Mouse (Mus musculus) frontal cortex, postnatal 14 days (tissue): Measurements from ENCODE around the gene Nktr.

Experiments used
- DNase-seq, 2 experiments: peaks; one replicate each; pipeline ENCODE4 v3.0.0; 2022; ENCODE audit warnings: low spot score in 2 of 2

The Nktr gene

DNA sequence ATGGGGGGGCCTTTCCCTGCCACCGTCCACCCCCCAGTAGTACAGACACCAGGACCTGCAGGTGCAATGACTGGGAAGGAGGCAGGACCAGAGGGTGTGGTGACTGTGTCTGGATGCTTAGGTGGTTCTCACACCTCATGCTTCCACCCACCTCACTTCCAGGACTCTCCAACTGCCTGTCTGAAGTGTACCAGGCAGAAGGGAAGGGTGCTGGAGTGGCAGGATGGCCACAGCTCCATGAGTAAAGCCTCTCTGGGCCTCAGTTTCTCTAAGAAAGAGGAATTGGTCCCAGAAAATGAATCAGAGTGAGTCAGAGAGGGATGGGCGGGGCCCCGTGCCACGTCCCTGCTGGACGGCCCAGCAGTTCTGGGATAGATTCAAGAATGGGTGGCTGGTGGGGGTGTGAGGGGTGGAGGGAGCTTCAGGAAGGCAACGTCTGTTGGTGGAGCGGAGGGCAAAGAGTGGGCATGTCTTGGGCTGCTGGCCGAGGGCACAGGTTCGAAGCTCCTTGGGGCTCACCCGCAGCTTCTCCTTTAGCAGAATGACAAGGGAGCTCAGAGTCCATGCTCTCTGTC lies 42.2 kb downstream of the Nktr start:
- no peak for DNase-seq

- no peak for DNase-seq
Observed at GRCm38 (mm10) chr9:121761787-121762186, 42.8 kb downstream of the Nktr start.

DNA sequence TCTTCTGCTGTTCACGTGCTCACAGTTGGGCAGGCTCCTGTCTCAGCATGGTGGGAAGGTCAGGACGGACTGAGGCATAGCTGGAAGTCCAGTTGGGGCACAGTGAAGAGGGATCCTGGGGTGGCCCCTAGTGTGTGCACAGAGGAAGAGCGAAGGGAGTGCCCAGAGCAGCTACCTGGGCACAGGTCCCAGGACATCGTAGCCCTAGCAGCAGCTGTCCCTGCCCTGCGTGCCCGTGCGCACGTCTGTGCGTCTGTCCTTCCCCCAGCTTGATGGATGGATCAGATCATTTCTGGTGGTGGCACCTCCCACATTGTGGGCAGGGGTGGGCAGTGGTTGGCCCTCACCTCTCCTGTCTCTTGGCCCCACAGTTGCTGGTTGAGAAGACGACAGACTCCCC lies 43.3 kb downstream of the Nktr start:
- DNase-seq = no peak

DNA sequence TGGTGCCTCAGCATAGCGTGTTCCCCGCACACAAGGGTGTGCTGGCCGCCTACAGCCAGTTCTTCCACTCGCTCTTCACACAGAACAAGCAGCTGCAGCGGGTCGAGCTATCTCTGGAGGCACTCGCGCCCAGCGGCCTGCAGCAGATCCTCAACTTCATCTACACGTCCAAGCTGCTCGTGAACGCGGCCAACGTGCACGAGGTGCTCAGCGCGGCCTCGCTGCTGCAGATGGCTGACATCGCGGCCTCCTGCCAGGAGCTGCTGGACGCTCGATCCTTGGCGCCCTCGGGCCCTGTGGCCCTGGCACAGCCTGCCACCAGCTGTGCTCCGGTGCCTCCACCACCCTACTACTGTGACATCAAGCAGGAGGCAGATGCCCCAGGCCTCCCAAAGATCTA lies 43.8 kb downstream of the Nktr start:
- DNase-seq = no peak

- DNase-seq = no peak
Observed at GRCm38 (mm10) chr9:121763716-121764115, 44.7 kb downstream of the Nktr start.

GRCm38 (mm10) chr9:121765166-121765855 lies 46.3 kb downstream of the Nktr start:
- peak in 1 of 2 experiments; percentile 25 for DNase-seq

DNA sequence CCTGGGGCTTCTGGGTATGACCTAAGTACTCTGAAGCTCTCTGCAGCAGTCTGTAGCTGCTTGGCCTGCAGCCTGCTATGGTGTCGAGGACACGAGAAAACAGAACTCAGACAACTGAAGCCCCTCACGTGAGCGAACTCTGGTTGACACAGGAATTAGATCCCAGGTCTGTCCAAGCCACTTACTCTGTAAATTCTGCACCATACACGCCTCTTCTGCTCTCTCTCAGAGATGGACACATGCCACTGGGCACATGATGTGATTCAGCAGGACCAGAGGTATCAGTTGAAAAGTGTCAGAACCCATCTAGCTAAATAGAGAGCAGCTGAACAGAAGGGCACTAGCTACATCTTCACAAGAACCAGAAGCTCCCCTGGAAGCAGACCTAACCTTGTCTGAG lies 53.4 kb downstream of the Nktr start:
- no peak for DNase-seq

GRCm38 (mm10) chr9:121775951-121776350 lies 57.0 kb downstream of the Nktr start:
- DNase-seq = no peak

GRCm38 (mm10) chr9:121776511-121776910 lies 57.5 kb downstream of the Nktr start:
- no peak for DNase-seq

DNA sequence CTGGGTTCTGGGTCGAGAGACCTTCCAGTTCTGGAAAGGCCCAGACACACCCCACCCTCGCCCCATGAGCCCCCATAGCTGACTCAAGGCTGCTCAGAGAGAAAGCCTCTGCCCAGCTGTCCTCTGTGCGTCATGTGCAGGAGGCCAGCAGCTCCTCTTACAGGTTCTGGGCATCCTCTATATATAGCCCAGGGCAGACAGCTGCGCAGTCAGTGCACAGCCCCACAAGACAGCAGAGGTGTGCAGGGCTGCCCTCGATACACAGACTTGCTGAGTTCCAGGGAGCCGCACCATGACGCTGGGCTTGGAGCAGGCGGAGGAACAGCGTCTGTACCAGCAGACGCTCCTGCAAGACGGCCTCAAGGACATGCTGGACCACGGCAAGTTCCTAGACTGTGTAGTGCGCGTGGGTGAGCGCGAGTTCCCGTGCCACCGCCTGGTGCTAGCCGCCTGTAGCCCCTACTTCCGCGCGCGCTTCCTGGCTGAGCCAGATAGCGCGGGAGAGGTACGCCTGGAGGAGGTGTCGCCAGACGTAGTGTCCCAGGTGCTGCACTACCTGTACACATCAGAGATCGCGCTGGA lies 58.6 kb downstream of the Nktr start, which contains the start of gene Klhl40:
Gene Klhl40 (plus strand): TSS at position 124 of the 582 bp plus-strand sequence.
- DNase-seq = peak in 1 of 2 experiments; percentile 45

GRCm38 (mm10) chr9:121778066-121778624 lies 59.2 kb downstream of the Nktr start:
- peak; percentile 63 to 72 for DNase-seq

GRCm38 (mm10) chr9:121784801-121785200 lies 65.8 kb downstream of the Nktr start:
- no peak for DNase-seq

GRCm38 (mm10) chr9:121785261-121785660 lies 66.3 kb downstream of the Nktr start:
- DNase-seq = no peak

DNA sequence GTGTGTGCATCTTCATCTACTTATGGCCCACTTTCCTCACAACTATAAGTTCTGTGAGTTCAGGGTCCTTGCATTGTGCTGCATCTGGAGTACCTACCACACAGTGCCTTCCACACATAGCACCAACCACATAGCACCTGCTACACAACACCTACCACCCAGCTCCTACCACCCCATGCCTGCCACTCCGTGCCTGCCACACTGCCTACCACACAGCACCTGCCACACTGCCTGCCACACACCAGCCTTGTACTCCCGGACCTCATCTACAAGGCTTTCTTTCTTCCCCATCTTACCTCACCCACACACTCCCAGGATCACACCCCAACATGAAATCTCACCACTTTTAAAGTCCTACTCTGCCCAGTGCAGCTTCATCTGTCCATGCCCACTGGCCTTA lies 67.4 kb downstream of the Nktr start:
- no peak for DNase-seq

DNA sequence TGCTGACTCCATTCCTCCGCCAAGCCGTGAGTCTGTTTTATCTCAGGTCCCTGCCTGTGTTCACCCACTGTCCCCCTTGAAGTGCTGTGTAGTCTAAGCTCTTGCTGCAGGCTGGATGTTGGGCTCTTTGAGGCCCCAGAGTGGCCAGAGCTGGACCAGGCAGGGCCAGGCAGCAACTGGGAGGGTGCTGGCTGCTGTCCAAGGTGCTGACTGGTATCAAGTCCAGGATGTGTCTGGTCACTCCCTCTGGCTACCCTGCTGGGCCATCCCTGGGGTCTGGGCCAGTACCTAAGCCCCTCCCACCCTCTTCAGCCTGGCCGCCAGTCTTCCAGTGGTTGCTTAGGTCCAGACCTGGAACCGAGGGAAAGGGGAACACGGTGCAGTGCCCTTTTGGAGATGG lies 72.2 kb downstream of the Nktr start:
- DNase-seq = no peak

- no peak for DNase-seq
Observed at GRCm38 (mm10) chr9:121791757-121792521, 73.0 kb downstream of the Nktr start, which contains the start of gene Hhatl. Gene Hhatl (minus strand): TSS chr9:121792507.

DNA sequence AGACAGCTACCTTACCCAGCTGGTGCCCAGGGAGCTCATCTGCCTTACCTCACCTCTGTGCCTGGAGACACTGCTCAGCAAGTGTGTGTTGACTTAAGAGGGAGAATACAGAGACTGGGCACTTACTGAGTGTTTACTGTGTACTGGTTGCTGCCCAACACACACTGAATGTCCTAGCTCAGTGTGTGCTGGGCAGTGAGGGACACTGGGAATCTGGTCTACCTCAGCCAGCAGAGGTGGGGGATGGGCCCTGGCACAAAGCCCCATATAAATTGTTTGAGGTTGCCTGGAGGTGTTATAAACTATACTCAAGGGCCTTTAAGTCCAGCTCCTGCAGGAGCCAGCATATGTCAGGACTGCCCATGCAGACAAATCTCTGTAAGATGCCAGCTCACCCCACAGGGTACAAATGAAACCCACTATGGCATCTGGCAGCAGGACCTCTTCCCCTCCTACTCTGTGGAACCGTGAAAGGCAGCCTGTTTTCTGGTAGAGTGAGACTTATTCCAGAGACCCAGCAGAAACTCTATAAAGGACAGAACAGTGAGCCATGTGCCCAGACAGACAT lies 76.1 kb downstream of the Nktr start:
- DNase-seq = no peak

- DNase-seq = no peak
Observed at GRCm38 (mm10) chr9:121797722-121798121, 78.8 kb downstream of the Nktr start.

- DNase-seq = no peak
Observed at GRCm38 (mm10) chr9:121798887-121799520, 80.0 kb downstream of the Nktr start.

- no peak for DNase-seq
Observed at GRCm38 (mm10) chr9:121802747-121803146, 83.8 kb downstream of the Nktr start.
